Mouse (Mus musculus) intestine, embryonic 15.5 days (tissue): ENCODE results near the gene Lmntd1. TPM values are rescaled to one million over a fixed set of nuclear protein-coding genes. Genes with fewer than 3 reads are reported as not detected.

Experiments used
- ATAC-seq: fragments of 200-750 bp; cut with Nextera tagmentation; 2 replicates; pipeline ENCODE4 v1.8.0; 2017; ENCODE audit warnings: moderate TSS enrichment, moderate library complexity
- H3K27ac ChIP-seq: fragments of 300-500 bp; sonication (generic); 2 replicates; pipeline ENCODE4 v1.5.1; 2015; ENCODE audit warnings: mild to moderate bottlenecking, inconsistent platforms
- H3K27me3 ChIP-seq: fragments of 300-500 bp; sonication (generic); replicated peaks from 2 replicates; pipeline ENCODE4 v1.6.1; 2015; ENCODE audit warnings: inconsistent platforms
- H3K36me3 ChIP-seq: fragments of 300-500 bp; sonication (generic); 2 replicates; pipeline ENCODE4 v1.6.1; 2015; ENCODE audit warnings: inconsistent platforms
- H3K4me1 ChIP-seq: fragments of 300-500 bp; sonication (generic); replicated peaks from 2 replicates; pipeline ENCODE4 v1.6.1; 2015; ENCODE audit warnings: inconsistent platforms
- H3K4me2 ChIP-seq: fragments of 300-500 bp; sonication (generic); replicated peaks from 2 replicates; pipeline ENCODE4 v1.6.1; 2015; ENCODE audit warnings: mild to moderate bottlenecking, inconsistent platforms
- H3K4me3 ChIP-seq: fragments of 300-500 bp; sonication (generic); replicated peaks from 2 replicates; pipeline ENCODE4 v1.5.1; 2015; ENCODE audit warnings: inconsistent platforms
- H3K9ac ChIP-seq: fragments of 300-500 bp; sonication (generic); 2 replicates; pipeline ENCODE4 v1.6.1; 2015; ENCODE audit warnings: inconsistent platforms
- H3K9me3 ChIP-seq: fragments of 300-500 bp; sonication (generic); 2 replicates; pipeline ENCODE4 v1.6.1; 2016; ENCODE audit warnings: inconsistent platforms
- WGBS: fragments of 180-500 bp; shearing (Covaris S2); methylation state at CpG from one replicate; pipeline ENCODE4 v1.1.7; 2015; 5-methylcytosine and 5-hydroxymethylcytosine counted together
- polyA plus RNA-seq: library from polyadenylated mRNA; unstranded; fragments of >200 nt; fragmentation: Nextera tagmentation; extraction: Ambion mirVana; gene quantifications from 2 replicates; pipeline ENCODE4 v1.2.1, GENCODE M21; 2015

The Lmntd1 gene
- polyA plus RNA-seq, 1 experiment from 2014 or later: 0.80 TPM

- no peak overlapping the region for H3K27ac ChIP-seq
- no peaks in the 10 kb centered on the region for H3K36me3 ChIP-seq
- no peak overlapping the region for H3K9ac ChIP-seq
- H3K4me1 ChIP-seq: no peaks in the 10 kb centered on the region
- no peaks in the 10 kb centered on the region for H3K27me3 ChIP-seq
- 63% methylated on average over 19 of the region's 19 CpGs for WGBS
- no peaks in the 10 kb centered on the region for H3K9me3 ChIP-seq
- H3K4me3 ChIP-seq: no peak overlapping the region
- ATAC-seq: no peak
- no peak overlapping the region for H3K4me2 ChIP-seq
These were observed 114.3 kb downstream of the Lmntd1 start for GRCm38 (mm10) chr6:145499574-145500546.

GRCm38 (mm10) chr6:145495731-145496130 is 118.4 kb downstream of the Lmntd1 start:
- no peak overlapping the region for H3K27ac ChIP-seq
- H3K9ac ChIP-seq: no peak overlapping the region
- no peaks in the 10 kb centered on the region for H3K36me3 ChIP-seq
- no peaks in the 10 kb centered on the region for H3K4me1 ChIP-seq
- H3K4me2 ChIP-seq: no peak overlapping the region
- H3K27me3 ChIP-seq: no peaks in the 10 kb centered on the region
- WGBS: 87% methylated on average over 7 of the region's 7 CpGs
- no peak overlapping the region for H3K4me3 ChIP-seq
- no peak for ATAC-seq
- H3K9me3 ChIP-seq: no peaks in the 10 kb centered on the region

GRCm38 (mm10) chr6:145488251-145488650 is 125.9 kb downstream of the Lmntd1 start:
- no peaks in the 10 kb centered on the region for H3K4me1 ChIP-seq
- 79% methylated on average over 2 of the region's 2 CpGs for WGBS
- no peak for ATAC-seq

GRCm38 (mm10) chr6:145485986-145486605 is 128.0 kb downstream of the Lmntd1 start:
- H3K27ac ChIP-seq: no peak overlapping the region
- WGBS: 41% methylated on average over 12 of the region's 12 CpGs
- ATAC-seq: no peak
- H3K36me3 ChIP-seq: no peaks in the 10 kb centered on the region
- no peak overlapping the region for H3K4me3 ChIP-seq
- no peaks in the 10 kb centered on the region for H3K27me3 ChIP-seq
- H3K9me3 ChIP-seq: no peaks in the 10 kb centered on the region
- H3K4me2 ChIP-seq: no peak overlapping the region
- H3K4me1 ChIP-seq: peaks cover 12% of the 10 kb centered on the region; the same call in 1 of the 2 replicates
- H3K9ac ChIP-seq: no peak overlapping the region

More at GRCm38 (mm10) chr6:145488251-145488650, 125.9 kb downstream of the Lmntd1 start:
- Histone ChIP-seq H3K4me3 (no peak overlapping the region), H3K36me3 (no peaks in the 10 kb centered on the region), H3K9ac (no peak overlapping the region), H3K9me3 (no peaks in the 10 kb centered on the region), H3K27ac (no peak overlapping the region), H3K27me3 (no peaks in the 10 kb centered on the region), H3K4me2 (no peak overlapping the region)

- Histone ChIP-seq H3K9ac (no peak overlapping the region), H3K4me1 (peaks cover 12% of the 10 kb centered on the region; the same call in 1 of the 2 replicates), H3K4me2 (no peak overlapping the region), H3K27ac (no peak overlapping the region), H3K36me3 (no peaks in the 10 kb centered on the region), H3K4me3 (no peak overlapping the region), H3K9me3 (no peaks in the 10 kb centered on the region), H3K27me3 (no peaks in the 10 kb centered on the region)
- no peak for ATAC-seq
- WGBS: 65% methylated on average over 5 of the region's 5 CpGs
These were observed 130.8 kb downstream of the Lmntd1 start for GRCm38 (mm10) chr6:145483318-145483674.

GRCm38 (mm10) chr6:145482656-145483317 is 131.3 kb downstream of the Lmntd1 start:
- H3K4me3 ChIP-seq: no peak overlapping the region
- no peaks in the 10 kb centered on the region for H3K27me3 ChIP-seq
- 82% methylated on average over 17 of the region's 17 CpGs for WGBS
- no peak overlapping the region for H3K4me2 ChIP-seq
- no peak for ATAC-seq
- peak overlapping the region; percentile 48 for H3K27ac ChIP-seq
- peaks cover 12% of the 10 kb centered on the region; the same call in 1 of the 2 replicates for H3K4me1 ChIP-seq
- H3K36me3 ChIP-seq: no peaks in the 10 kb centered on the region
- H3K9ac ChIP-seq: no peak overlapping the region
- no peaks in the 10 kb centered on the region for H3K9me3 ChIP-seq

- Histone ChIP-seq H3K4me1 (peaks cover 12% of the 10 kb centered on the region; the same call in 1 of the 2 replicates), H3K4me2 (0 out of 2 replicates have a peak overlapping the region, but pooled peaks have one; percentile 11), H3K27me3 (no peaks in the 10 kb centered on the region), H3K36me3 (no peaks in the 10 kb centered on the region), H3K27ac (peak overlapping the region; percentile 48), H3K9me3 (no peaks in the 10 kb centered on the region), H3K4me3 (no peak overlapping the region), H3K9ac (no peak overlapping the region)
- ATAC-seq: peak; percentile 78
- 35% methylated on average over 15 of the region's 15 CpGs for WGBS
These were observed 132.2 kb downstream of the Lmntd1 start for GRCm38 (mm10) chr6:145481938-145482337.

GRCm38 (mm10) chr6:145478821-145479271 is 135.3 kb downstream of the Lmntd1 start:
- H3K27ac ChIP-seq: no peak overlapping the region
- H3K4me3 ChIP-seq: no peak overlapping the region
- H3K36me3 ChIP-seq: no peaks in the 10 kb centered on the region
- peaks cover 12% of the 10 kb centered on the region; the same call in 1 of the 2 replicates for H3K4me1 ChIP-seq
- H3K9ac ChIP-seq: no peak overlapping the region
- H3K9me3 ChIP-seq: no peaks in the 10 kb centered on the region
- H3K27me3 ChIP-seq: no peaks in the 10 kb centered on the region
- WGBS: 74% methylated on average over 4 of the region's 4 CpGs
- H3K4me2 ChIP-seq: no peak overlapping the region
- no peak for ATAC-seq

GRCm38 (mm10) chr6:145477367-145477905 is 136.7 kb downstream of the Lmntd1 start:
- no peak overlapping the region for H3K4me3 ChIP-seq
- H3K9me3 ChIP-seq: no peaks in the 10 kb centered on the region
- H3K4me1 ChIP-seq: peaks cover 7% of the 10 kb centered on the region; the same call in 1 of the 2 replicates
- 56% methylated on average over 10 of the region's 10 CpGs for WGBS
- no peak overlapping the region for H3K27ac ChIP-seq
- H3K27me3 ChIP-seq: no peaks in the 10 kb centered on the region
- no peak overlapping the region for H3K4me2 ChIP-seq
- no peak overlapping the region for H3K9ac ChIP-seq
- no peak for ATAC-seq
- no peaks in the 10 kb centered on the region for H3K36me3 ChIP-seq

GRCm38 (mm10) chr6:145471638-145472247 is 142.4 kb downstream of the Lmntd1 start:
- H3K9me3 ChIP-seq: no peaks in the 10 kb centered on the region
- no peak overlapping the region for H3K4me3 ChIP-seq
- H3K36me3 ChIP-seq: no peaks in the 10 kb centered on the region
- no peaks in the 10 kb centered on the region for H3K27me3 ChIP-seq
- H3K27ac ChIP-seq: no peak overlapping the region
- H3K4me2 ChIP-seq: no peak overlapping the region
- no peaks in the 10 kb centered on the region; the same call in 1 of the 2 replicates for H3K4me1 ChIP-seq
- WGBS: 66% methylated on average over 11 of the region's 11 CpGs
- H3K9ac ChIP-seq: no peak overlapping the region
- peak; percentile 59 for ATAC-seq

- H3K4me2 ChIP-seq: no peak overlapping the region
- H3K4me1 ChIP-seq: no peaks in the 10 kb centered on the region; the same call in 1 of the 2 replicates
- H3K4me3 ChIP-seq: no peak overlapping the region
- H3K27me3 ChIP-seq: no peaks in the 10 kb centered on the region
- no peak overlapping the region for H3K27ac ChIP-seq
- WGBS: 77% methylated on average over 8 of the region's 8 CpGs
- ATAC-seq: no peak
- no peak overlapping the region for H3K9ac ChIP-seq
- H3K9me3 ChIP-seq: no peaks in the 10 kb centered on the region
- H3K36me3 ChIP-seq: no peaks in the 10 kb centered on the region
These were observed 144.7 kb downstream of the Lmntd1 start for GRCm38 (mm10) chr6:145469260-145469943.
